Mouse (Mus musculus): ENCODE data around the gene Pop5. TPM values are rescaled to one million over a fixed set of nuclear protein-coding genes. Genes with fewer than 3 reads are reported as not detected.

Pop5 gene
- polyA plus RNA-seq, 1 experiment from 2014 or later: 68.6 TPM

GRCm38 (mm10) chr5:115237803-115238728, 2.4 kb downstream of the Pop5 start:
- Histone ChIP-seq H3K27me3 (replicated peaks) (no peaks in the 10 kb centered on the region; the same call in 1 of the 2 replicates), H3K4me3 (peak overlapping the region; percentile 93), H3K9me3 (replicated peaks) (no peaks in the 10 kb centered on the region), H3K4me2 (peak overlapping the region; percentile 93), H3K4me1 (replicated peaks) (peaks cover 9% of the 10 kb centered on the region), H3K9ac (peak overlapping the region; percentile 86), H3K36me3 (peaks cover 35% of the 10 kb centered on the region), H3K27ac (ENCODE audit: poor library complexity, severe bottlenecking) (peak overlapping the region; percentile 70)
- under 1% methylated on average over 88 of the region's 88 CpGs for WGBS
- peak; percentile 85 for ATAC-seq (ENCODE audit: insufficient number of reproducible peaks, low FRiP score)

GRCm38 (mm10) chr5:115238729-115239195, 3.1 kb downstream of the Pop5 start:
- Histone ChIP-seq H3K27ac (ENCODE audit: poor library complexity, severe bottlenecking) (no peak overlapping the region), H3K4me1 (replicated peaks) (peaks cover 9% of the 10 kb centered on the region), H3K36me3 (peaks cover 42% of the 10 kb centered on the region), H3K9me3 (replicated peaks) (no peaks in the 10 kb centered on the region), H3K9ac (peak overlapping the region; percentile 86; the same call in 1 of the 2 replicates), H3K27me3 (replicated peaks) (no peaks in the 10 kb centered on the region; the same call in 1 of the 2 replicates), H3K4me2 (peak overlapping the region; percentile 93), H3K4me3 (peak overlapping the region; percentile 93)
- no peak for ATAC-seq (ENCODE audit: insufficient number of reproducible peaks, low FRiP score)
- 6% methylated on average over 11 of the region's 11 CpGs for WGBS

GRCm38 (mm10) chr5:115240191-115240590, 4.6 kb downstream of the Pop5 start:
- ATAC-seq (ENCODE audit: insufficient number of reproducible peaks, low FRiP score): no peak
- WGBS: 80% methylated on average over 11 of the region's 11 CpGs
- H3K4me2 ChIP-seq: no peak overlapping the region
- peaks cover 56% of the 10 kb centered on the region for H3K36me3 ChIP-seq
- no peak overlapping the region for H3K4me3 ChIP-seq
- peaks cover 9% of the 10 kb centered on the region for H3K4me1 ChIP-seq (replicated peaks)
- H3K9me3 ChIP-seq (replicated peaks): no peaks in the 10 kb centered on the region
- H3K27ac ChIP-seq (ENCODE audit: poor library complexity, severe bottlenecking): no peak overlapping the region
- H3K27me3 ChIP-seq (replicated peaks): no peaks in the 10 kb centered on the region
- H3K9ac ChIP-seq: no peak overlapping the region

GRCm38 (mm10) chr5:115255472-115255871, 19.8 kb downstream of the Pop5 start:
- Histone ChIP-seq H3K27me3 (replicated peaks) (no peaks in the 10 kb centered on the region), H3K9me3 (replicated peaks) (no peaks in the 10 kb centered on the region), H3K9ac (no peak overlapping the region), H3K4me3 (no peak overlapping the region), H3K36me3 (peaks cover 73% of the 10 kb centered on the region), H3K27ac (ENCODE audit: poor library complexity, severe bottlenecking) (no peak overlapping the region), H3K4me1 (replicated peaks) (peaks cover 2% of the 10 kb centered on the region; the same call in 1 of the 2 replicates), H3K4me2 (no peak overlapping the region)
- no peak for ATAC-seq (ENCODE audit: insufficient number of reproducible peaks, low FRiP score)
- 90% methylated on average over 1 of the region's 1 CpGs for WGBS

GRCm38 (mm10) chr5:115256909-115257546, 21.4 kb downstream of the Pop5 start:
- Histone ChIP-seq H3K27me3 (replicated peaks) (no peaks in the 10 kb centered on the region), H3K9ac (no peak overlapping the region), H3K4me2 (no peak overlapping the region), H3K9me3 (replicated peaks) (no peaks in the 10 kb centered on the region), H3K36me3 (peaks cover 62% of the 10 kb centered on the region), H3K4me3 (no peak overlapping the region), H3K4me1 (replicated peaks) (peaks cover 6% of the 10 kb centered on the region; the same call in 1 of the 2 replicates), H3K27ac (ENCODE audit: poor library complexity, severe bottlenecking) (no peak overlapping the region)
- no peak for ATAC-seq (ENCODE audit: insufficient number of reproducible peaks, low FRiP score)
- 88% methylated on average over 10 of the region's 10 CpGs for WGBS

GRCm38 (mm10) chr5:115260356-115260755, 24.7 kb downstream of the Pop5 start:
- Histone ChIP-seq H3K27me3 (replicated peaks) (no peaks in the 10 kb centered on the region), H3K4me2 (no peak overlapping the region), H3K9ac (no peak overlapping the region), H3K27ac (ENCODE audit: poor library complexity, severe bottlenecking) (no peak overlapping the region), H3K4me1 (replicated peaks) (peaks cover 25% of the 10 kb centered on the region), H3K4me3 (no peak overlapping the region), H3K9me3 (replicated peaks) (no peaks in the 10 kb centered on the region), H3K36me3 (peaks cover 62% of the 10 kb centered on the region)
- ATAC-seq (ENCODE audit: insufficient number of reproducible peaks, low FRiP score): peak; percentile 77
- 80% methylated on average over 6 of the region's 6 CpGs for WGBS

- Histone ChIP-seq H3K4me2 (no peak overlapping the region), H3K9me3 (replicated peaks) (no peaks in the 10 kb centered on the region), H3K4me3 (no peak overlapping the region), H3K4me1 (replicated peaks) (peaks cover 31% of the 10 kb centered on the region), H3K27me3 (replicated peaks) (no peaks in the 10 kb centered on the region), H3K9ac (no peak overlapping the region), H3K36me3 (peaks cover 58% of the 10 kb centered on the region), H3K27ac (ENCODE audit: poor library complexity, severe bottlenecking) (no peak overlapping the region)
- ATAC-seq (ENCODE audit: insufficient number of reproducible peaks, low FRiP score): no peak
- 90% methylated on average over 8 of the region's 8 CpGs for WGBS
Measured at GRCm38 (mm10) chr5:115261141-115261540, 25.5 kb downstream of the Pop5 start.

- H3K9ac ChIP-seq: no peak overlapping the region
- no peak overlapping the region; the same call in 1 of the 2 replicates for H3K4me2 ChIP-seq
- no peaks in the 10 kb centered on the region for H3K9me3 ChIP-seq (replicated peaks)
- H3K4me3 ChIP-seq: no peak overlapping the region
- ATAC-seq (ENCODE audit: insufficient number of reproducible peaks, low FRiP score): no peak
- WGBS: 85% methylated on average over 1 of the region's 1 CpGs
- H3K27me3 ChIP-seq (replicated peaks): no peaks in the 10 kb centered on the region
- no peak overlapping the region for H3K27ac ChIP-seq (ENCODE audit: poor library complexity, severe bottlenecking)
- peaks cover 39% of the 10 kb centered on the region for H3K4me1 ChIP-seq (replicated peaks)
- H3K36me3 ChIP-seq: peaks cover 51% of the 10 kb centered on the region
Measured at GRCm38 (mm10) chr5:115261880-115262279, 26.2 kb downstream of the Pop5 start.

GRCm38 (mm10) chr5:115262502-115263291, 27.1 kb downstream of the Pop5 start:
- ATAC-seq (ENCODE audit: insufficient number of reproducible peaks, low FRiP score): no peak

GRCm38 (mm10) chr5:115266340-115266739, 30.7 kb downstream of the Pop5 start:
- Histone ChIP-seq H3K27ac (ENCODE audit: poor library complexity, severe bottlenecking) (peak overlapping the region; percentile 85), H3K4me2 (peak overlapping the region; percentile 40)
- ATAC-seq (ENCODE audit: insufficient number of reproducible peaks, low FRiP score): no peak

More at GRCm38 (mm10) chr5:115262502-115263291, 27.1 kb downstream of the Pop5 start:
- Histone ChIP-seq H3K36me3 (peaks cover 43% of the 10 kb centered on the region), H3K4me3 (no peak overlapping the region), H3K27ac (ENCODE audit: poor library complexity, severe bottlenecking) (no peak overlapping the region), H3K9ac (no peak overlapping the region), H3K4me1 (replicated peaks) (peaks cover 46% of the 10 kb centered on the region), H3K9me3 (replicated peaks) (no peaks in the 10 kb centered on the region), H3K27me3 (replicated peaks) (no peaks in the 10 kb centered on the region), H3K4me2 (0 out of 2 replicates have a peak overlapping the region, but pooled peaks have one; percentile 10)
- WGBS: 83% methylated on average over 14 of the region's 14 CpGs

More at GRCm38 (mm10) chr5:115266340-115266739, 30.7 kb downstream of the Pop5 start:
- no peaks in the 10 kb centered on the region for H3K9me3 ChIP-seq (replicated peaks)
- peaks cover 26% of the 10 kb centered on the region for H3K36me3 ChIP-seq
- H3K4me1 ChIP-seq (replicated peaks): peaks cover 75% of the 10 kb centered on the region
- 0 out of 2 replicates have a peak overlapping the region, but pooled peaks have one; percentile 20 for H3K9ac ChIP-seq
- WGBS: 78% methylated on average over 5 of the region's 5 CpGs
- no peak overlapping the region for H3K4me3 ChIP-seq
- H3K27me3 ChIP-seq (replicated peaks): no peaks in the 10 kb centered on the region

Measured in heart, embryonic 12.5 days (tissue).